Mouse (Mus musculus): ENCODE results near the gene B3galt1.

Gene B3galt1

DNA sequence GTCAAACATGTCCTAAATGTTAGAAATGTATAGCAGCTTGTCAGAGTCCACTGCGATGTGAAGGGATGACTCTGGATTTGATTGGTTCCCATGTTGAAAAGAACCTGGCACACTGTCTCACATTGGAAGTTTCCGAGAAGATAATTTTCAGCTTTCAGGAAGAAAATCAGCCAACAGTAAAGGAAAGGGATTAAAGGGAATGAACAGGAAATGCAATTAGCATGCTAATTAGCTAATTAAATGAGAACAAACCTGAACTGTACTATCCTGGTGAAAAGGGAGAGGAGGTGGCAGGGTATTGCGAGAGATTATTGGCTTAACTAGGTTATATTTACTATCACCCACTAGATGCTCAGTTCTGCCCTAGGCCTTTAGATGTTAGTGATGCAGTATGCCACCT, 185.9 kb downstream of the B3galt1 start:
- no peak for DNase-seq

- no peak for DNase-seq
Observed at GRCm38 (mm10) chr2:67756507-67756906, 190.8 kb downstream of the B3galt1 start.

- no peak for DNase-seq
Observed at GRCm38 (mm10) chr2:67787536-67787935, 221.9 kb downstream of the B3galt1 start.

- no peak for DNase-seq
Observed at GRCm38 (mm10) chr2:67797561-67797960, 231.9 kb downstream of the B3galt1 start.

- no peak for DNase-seq
Observed at GRCm38 (mm10) chr2:67799981-67800380, 234.3 kb downstream of the B3galt1 start.

DNA sequence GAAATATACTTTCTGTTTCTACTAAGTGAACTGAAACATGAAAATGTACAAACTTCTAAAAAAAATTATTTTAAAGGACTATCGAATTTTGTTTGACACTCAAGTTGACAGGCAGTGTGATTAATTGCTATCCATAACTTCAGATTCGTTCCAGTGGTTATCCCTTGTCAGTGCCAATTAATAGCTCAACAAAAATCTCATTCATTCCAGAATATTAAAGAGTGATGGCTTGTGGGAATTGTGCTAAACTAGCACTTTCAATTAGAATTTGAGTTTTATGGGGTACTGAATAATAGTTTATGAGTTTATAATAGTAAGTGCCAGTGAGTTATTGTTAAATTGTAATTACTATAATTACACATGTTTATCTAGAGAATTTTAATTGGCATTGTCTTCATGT, 250.5 kb downstream of the B3galt1 start:
- DNase-seq: no peak

DNA sequence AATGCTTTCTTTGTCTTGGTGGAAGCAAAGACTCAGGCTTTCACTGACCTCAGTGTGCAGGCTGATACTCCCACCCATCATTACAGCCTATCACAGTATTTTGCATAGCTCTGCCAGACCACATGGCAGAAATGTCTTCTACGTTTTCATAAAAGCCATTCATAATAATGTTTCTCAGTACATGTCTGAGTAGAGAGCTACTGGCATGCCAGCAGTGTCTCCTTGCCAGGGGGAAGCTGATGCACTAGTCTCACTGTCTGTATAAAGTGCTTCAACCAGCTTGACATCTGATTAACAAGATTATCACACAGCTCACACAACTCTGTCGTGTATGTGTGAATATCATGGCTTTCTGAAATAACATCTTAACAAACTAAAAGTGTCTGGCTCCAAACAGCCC, 252.3 kb downstream of the B3galt1 start:
- no peak for DNase-seq

- DNase-seq: no peak
Observed at GRCm38 (mm10) chr2:67822360-67822759, 256.7 kb downstream of the B3galt1 start.

- peak; percentile 59 for DNase-seq
Observed at GRCm38 (mm10) chr2:67827697-67828096, 262.0 kb downstream of the B3galt1 start.

DNA sequence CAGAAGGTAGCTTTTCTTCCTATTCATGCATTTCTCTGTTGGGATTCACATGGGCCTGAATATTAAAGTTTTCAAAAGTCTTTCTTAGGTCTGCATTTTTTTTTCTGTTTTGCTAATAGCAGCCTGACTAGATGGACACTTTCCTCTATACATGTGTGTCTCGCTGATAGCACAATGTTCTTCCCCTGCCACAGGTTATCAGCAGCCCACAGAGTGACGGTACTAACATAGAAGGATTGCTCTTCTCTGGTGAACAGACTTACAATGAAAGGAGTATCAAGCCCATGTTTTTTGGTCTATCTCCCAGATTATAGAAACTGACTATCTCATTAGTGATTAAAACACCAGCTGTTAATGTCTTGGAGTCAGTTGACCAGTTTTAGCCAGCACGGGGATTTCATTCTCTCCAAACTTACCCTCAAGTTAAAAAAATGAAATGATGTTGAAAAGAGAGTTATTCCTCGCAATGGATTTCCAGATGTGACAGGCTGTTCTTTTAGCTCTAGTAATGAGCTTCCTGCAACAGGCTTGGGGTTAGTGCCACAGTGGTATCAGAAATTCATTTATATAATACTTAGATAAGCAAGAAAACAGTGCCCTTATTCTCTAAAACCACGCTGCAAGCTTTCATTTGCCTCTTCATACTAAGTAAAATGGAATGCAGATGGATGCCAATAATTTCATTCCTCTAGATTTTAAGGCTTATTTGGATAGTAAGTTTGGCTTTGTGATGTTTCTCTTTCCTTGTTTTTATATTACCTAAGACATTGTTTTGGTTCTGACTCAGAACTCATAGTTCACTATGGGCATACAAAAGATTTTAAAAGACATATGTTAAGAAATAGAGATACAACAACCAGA, 263.6 kb downstream of the B3galt1 start:
- DNase-seq: peak; percentile 7

DNA sequence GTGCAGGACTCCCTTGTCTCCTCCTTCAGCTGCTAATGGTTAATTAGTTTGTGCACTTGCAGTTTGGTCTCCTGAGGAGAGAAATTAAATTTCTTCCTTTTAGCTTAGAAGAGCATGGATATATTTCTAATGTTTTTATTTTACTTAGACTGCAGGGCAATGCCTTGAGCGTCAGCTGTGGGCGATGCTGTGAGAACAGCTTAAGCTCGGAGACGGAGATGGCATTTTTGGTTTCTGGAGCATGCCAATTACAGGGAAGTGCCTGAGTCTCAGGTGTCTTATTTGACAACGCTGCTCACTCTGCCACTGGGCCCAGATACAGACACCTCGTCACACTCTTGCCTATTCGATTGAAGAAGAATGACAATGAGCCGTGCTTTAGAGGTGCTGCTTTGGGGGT, 282.1 kb downstream of the B3galt1 start:
- no peak for DNase-seq

DNA sequence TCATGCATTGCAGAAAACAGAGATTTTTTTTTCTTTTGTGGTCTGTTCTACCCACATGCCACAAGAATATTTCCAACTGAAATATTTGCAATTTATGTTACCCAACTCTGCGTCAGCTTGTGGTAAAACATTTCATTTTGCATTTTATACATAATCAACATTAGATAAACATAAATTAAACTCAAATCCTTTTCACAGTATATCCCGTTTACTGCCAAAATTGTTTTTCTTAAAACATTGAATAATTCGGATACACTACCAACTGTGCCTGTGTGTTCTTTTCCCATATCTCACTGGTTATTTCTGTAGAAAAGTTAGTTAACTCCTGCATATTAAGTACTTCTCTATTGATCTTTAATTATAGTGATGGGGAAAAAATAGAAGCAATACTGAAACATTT, 285.1 kb downstream of the B3galt1 start:
- DNase-seq: no peak

- no peak for DNase-seq
Observed at GRCm38 (mm10) chr2:67858340-67858739, 292.7 kb downstream of the B3galt1 start.

GRCm38 (mm10) chr2:67859004-67859403, 293.3 kb downstream of the B3galt1 start:
- DNase-seq: no peak

DNA sequence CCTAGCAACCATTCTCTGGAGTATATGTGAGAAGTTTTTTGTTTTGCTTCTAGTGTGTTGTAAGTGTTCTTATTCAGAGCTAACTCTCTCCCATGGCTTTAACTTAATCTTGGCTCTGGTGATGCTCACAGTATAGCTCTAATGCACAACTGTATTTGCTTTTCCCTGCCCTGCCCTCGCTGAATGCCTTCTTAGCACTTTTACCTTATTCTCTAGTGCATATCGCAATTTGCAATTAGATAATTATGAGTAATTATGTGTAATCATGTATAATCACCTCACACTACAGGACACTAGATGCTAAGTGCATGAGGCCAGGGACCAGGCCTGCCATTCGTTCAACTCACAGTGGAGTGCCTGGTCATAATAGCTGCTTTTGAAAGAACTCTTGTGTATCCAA, 307.7 kb downstream of the B3galt1 start:
- no peak for DNase-seq

DNA sequence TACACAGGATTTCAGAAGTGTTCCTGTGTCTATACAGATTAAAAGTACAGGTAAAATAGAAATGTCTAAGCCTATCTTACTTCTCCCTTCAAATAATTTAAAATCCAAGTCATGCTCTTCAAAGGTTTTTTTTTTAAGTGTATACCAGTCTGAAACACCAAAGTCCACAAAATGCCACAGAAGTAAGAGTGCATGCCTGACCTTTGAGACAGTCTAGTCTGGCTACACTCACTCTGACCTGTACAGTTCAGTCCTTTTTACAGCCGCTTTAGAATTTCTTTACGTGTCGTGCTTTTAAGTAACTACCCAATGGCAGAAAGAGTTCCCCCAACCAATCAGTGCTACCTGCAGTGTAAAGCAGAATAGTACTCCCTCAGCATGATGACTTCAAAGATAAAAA, 314.2 kb downstream of the B3galt1 start:
- no peak for DNase-seq

DNA sequence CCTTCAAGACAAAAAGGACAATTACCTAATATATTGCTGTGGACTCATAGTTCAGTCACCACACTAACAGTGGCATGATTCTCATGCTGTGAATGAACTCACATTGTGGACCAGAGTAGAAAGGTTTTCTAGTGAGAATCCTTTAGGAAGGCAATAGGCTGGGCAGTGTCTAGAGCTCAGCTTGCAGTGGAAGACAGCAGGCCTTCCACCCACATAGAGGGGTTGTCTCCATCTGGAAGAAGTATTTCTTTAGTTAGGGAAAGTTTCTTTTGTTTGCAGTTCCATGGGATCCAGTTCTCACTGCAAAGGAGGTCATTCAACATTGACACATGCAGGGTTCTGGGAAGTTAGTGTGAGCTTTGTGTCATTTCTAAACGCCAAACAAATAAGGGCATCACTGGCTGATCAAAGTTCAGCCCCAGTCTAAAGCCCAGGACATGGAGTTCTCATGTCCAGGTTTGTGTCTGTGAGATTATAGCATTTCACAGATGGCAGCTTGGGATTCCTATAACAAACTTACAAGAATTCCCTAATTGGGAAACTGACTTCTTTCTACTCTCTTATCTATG, 316.1 kb downstream of the B3galt1 start:
- DNase-seq: no peak

GRCm38 (mm10) chr2:67897956-67898689, 332.5 kb downstream of the B3galt1 start:
- DNase-seq: no peak

- DNase-seq: no peak
Observed at GRCm38 (mm10) chr2:67901574-67901973, 335.9 kb downstream of the B3galt1 start.

GRCm38 (mm10) chr2:67902651-67903292, 337.1 kb downstream of the B3galt1 start:
- DNase-seq: no peak

GRCm38 (mm10) chr2:67903769-67904168, 338.1 kb downstream of the B3galt1 start:
- DNase-seq: no peak

DNA sequence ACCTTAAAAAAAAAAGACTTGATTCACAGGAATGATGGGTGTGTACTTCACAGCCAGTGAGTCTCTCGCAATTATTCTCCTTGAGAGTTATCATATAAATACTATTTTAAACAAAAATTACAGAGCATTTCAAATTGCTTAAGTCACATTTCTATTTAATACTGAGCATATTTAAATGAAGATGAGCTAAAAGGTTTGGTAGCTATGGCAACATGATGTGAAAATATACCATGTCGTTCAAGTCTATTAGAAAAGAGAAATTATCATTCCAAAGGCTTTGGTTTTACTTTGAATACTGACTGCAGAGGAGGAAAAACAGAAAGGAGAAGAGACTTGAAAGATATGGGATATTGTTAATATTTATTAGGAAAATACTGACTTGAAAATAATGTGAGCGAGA, 366.3 kb downstream of the B3galt1 start:
- no peak for DNase-seq

GRCm38 (mm10) chr2:67948408-67948807, 382.7 kb downstream of the B3galt1 start:
- DNase-seq: peak; percentile 1

All from lung, postnatal 36 days (tissue).